Mouse (Mus musculus) kidney, adult 2 months (tissue): Measurements from ENCODE around the gene Nr2f6.

Experiments
- CTCF ChIP-seq: fragments of 200-500 bp; conservative IDR thresholded peaks from 2 replicates; pipeline ENCODE4 v1.5.1; 2011; ENCODE audit warnings: low read depth, mild to moderate bottlenecking, control low read depth, low read length, moderate library complexity, mixed read lengths; ENCODE audit not compliant: insufficient read depth, insufficient read length
- POLR2A ChIP-seq: fragments of 200-500 bp; IDR thresholded peaks from one replicate; pipeline ENCODE4 v1.6.1; 2011; ENCODE audit warnings: low read depth, low read length, control low read depth

DNA sequence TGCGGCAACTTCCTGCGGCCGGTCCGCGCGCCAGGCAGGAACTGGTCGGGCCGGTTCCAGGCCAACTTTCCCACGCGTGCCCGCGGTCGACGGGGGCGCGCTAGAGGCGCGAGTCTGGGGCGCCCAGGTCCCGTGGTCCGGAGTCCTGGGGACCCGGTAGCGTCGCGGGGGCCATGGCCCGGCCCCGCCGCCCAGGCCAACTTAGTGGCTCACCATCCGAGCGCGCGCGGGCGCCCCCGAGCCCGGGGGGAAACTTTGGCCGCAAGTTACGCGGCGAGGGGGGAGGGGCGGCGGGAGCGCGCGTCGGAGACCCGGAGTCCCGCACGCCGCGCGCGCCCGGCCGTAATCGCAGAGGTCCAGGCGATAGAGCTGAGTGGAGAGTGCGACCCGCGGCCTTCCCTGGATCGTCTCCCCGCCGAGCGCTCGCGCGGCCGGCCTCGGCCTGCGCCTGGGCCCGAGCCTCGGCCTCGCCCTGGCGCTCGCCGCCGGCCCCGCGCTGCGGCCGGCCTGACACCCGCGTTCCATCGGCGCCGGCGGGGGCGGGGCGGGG lies at the start of gene Nr2f6:
- no peak for TF ChIP-seq POLR2A
- no peak for TF ChIP-seq CTCF
